Mouse (Mus musculus) neural tube, embryonic 10.5 days (tissue): ENCODE results near the gene Ly9.
A peak's percentile ranks its signal among the peaks of the same experiment; 100 is the strongest.

Experiments
- DNase-seq: peaks from one replicate; pipeline ENCODE4 v3.0.0-alpha.2; 2017; ENCODE audit warnings: low spot score; ENCODE audit errors: extremely low spot score

The Ly9 gene

DNA sequence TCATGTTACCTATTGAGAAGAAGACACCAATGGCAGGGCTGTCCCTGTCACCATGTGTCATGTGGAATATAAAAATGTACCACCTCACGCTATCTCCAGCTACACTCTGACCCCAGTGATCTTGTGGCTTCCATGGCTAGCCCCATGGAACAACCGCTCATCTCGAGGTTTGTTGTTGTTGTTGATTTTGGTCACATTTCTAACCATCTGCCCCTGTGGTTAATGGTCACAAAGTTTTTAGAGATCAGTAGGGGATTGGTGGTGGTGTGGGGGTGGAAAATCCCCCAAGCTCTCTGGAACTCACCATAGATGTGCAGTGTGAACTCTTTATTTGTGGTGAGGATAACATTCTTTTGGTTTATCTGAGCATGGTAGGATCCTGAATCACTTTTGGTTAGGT lies 2.5 kb downstream of the Ly9 start:
- DNase-seq = no peak

DNA sequence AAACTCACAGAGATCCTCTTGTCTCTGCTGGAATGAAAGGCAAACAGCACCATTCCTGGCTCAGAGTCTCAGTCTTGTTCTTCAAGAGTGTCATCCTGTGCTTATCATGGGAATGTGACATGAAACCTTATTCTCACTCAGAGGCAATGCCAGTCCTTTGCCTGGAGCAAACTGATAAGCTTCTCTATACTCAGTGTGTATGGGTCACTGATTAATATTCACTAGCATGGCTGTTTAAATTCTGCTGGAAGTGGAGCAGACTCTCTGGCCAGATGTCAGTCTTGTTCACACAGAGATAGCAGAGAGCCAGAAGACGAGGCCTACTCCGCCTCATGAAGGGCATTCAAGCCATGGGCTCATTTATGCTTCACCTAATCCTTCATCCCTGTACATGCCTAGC lies 22.6 kb downstream of the Ly9 start:
- DNase-seq = no peak

DNA sequence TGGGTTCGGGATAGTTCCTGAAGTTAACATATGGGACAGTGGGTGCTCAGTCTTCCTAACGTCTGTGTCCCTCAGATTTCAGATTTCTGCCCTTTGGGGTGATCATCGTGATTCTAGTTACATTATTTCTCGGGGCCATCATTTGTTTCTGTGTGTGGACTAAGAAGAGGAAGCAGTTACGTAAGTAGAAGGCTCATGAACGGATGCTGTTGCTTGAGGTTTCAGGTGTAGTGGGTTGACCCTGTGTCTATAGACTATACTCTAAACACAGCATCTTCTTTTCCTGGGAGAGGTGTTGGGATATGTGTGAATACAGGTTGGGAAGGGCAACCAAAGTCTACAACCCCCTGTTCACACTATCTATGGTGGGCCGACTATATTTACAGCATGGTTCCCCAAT lies 30.0 kb downstream of the Ly9 start:
- DNase-seq = no peak

DNA sequence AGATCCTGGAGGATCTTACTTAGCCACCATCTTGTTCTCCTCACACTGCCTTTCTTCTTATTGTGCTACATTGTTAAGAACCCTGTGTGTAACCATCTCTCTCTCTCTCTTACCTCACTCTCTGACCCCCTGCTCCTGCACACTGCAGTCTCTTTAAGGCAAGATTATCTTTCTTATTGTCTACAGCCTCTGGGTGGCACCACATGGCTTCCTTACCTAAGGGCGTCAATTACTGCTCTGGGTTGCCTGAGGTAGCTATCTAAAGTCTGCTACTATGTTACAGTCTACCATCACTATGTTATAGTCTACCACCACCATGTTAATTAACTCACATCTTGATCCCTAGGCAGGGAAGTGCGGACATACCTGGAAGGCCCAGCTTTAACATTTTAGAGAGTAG lies 38.8 kb downstream of the Ly9 start:
- no peak for DNase-seq

DNA sequence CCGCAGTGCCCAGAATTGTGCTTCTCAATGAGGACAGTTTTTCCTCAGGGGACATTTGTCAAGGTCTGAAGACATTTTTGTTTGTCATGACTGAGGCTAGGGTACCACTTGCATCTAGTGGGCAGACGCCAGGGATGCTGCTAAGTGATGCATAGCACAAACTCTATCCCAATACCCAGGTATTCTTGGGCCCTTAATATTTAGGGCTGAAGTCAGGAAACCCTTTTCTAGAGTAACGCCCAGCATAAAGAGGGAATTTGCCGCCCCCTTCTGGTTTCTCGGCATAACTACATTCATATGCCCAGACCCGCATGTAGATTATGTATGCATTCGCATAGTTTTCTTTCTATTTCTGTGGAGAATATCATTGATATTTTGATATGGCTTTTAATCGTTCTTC lies 40.4 kb downstream of the Ly9 start:
- DNase-seq = peak; percentile 31

DNA sequence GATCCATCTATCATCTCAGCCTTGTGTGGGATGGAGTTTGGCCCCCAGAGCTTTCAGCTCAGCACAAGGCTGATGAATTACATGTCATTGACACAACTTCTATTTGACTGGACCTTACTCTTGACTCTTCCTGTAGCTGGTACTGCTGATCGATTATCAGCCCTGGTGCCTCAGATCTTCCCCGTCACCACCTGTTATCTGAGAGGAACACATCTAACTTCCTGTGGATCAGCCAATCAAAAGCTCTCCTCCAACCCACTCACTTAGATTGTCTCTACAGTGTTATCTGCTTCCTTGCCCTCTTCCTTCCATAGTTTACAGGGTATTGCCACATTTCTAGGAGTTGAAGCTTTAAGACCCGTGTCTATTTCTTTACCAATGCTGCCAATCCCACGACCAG lies 41.3 kb downstream of the Ly9 start:
- DNase-seq = no peak

DNA sequence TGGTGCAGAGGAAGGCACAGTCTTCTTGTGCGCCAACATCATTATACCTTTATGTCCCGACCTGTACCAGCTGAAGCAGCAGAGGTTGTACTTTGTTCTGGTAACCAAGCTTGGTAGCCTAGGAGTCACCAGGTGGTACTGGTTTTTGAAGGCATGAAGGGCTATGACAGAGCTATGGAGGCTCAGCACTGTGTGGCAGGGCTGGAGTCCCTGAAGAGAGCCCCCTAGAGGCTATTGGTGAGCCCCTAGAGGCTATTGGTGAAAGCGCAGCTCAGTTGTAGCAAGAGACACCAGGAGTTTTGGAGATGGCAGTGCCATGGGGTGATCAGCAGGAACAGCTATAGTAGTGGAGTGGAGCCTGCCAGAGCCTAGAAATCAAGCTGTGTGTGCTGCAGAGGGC lies 43.0 kb downstream of the Ly9 start:
- DNase-seq = peak; percentile 36

DNA sequence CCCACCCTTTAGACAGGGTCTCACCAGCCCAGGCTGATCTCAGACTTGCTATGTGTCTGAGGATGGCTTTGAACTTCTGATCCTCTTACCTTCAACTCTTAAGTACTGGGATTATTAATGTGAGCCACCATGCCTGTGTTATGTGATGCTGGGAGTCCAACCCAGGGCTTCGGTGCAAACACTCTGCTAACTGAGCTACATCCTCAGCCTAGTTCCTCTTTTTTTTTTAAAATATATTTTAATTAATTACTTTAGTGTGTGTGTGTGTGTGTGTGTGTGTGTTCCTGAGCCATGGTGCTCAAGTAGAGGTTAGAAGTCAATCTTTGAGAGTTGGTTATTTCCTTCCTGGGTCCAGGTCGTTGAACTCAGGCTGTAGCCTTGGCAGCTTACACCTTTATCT lies 44.2 kb downstream of the Ly9 start:
- no peak for DNase-seq

DNA sequence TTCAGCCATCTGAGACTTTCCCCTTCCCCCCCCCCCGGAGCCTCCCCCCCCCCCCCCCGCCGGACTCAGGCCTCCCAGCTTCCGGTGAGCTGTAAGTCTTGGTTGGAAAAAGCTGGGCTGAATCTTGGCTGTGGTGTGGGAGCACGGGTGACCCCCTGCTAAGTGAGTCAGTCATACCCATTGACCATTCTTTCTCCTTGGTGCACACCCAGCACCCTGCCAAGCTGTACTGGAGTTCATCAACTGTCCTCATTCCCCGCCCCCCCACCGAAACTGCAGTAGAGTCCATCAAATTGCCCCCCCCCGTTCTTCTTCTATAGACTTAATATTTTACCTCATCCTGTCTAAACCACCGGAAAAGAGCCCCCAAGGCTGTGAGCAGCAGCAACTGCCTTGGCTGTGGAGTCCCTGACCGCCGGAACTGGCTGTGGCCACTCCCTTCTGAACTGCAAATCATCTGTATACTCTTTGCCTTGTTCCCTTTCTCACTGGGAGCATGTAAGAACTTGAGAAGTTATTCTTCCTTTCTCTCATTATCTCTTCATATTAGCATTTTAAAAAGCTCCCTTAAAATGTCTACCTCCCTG lies 45.5 kb downstream of the Ly9 start:
- no peak for DNase-seq

DNA sequence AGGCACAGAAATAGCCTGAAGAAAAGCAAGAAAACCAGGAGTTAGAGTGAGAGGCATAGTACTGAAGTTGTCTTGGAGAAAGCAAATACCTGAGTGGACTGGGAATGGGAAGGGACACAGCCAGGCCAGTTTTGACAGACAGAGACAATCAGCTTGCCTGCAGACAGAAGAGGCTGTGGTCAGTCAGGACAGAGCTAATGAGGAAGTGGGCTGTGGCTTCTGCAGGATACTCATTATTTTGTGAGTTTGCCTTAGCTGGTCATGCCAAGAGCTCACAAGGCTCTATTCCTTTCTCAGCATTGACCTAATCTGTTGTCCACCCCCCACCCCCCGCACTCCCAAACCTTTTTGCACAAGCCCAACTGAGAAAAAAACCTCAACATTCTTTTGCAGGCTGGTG lies 46.0 kb downstream of the Ly9 start:
- DNase-seq = no peak

DNA sequence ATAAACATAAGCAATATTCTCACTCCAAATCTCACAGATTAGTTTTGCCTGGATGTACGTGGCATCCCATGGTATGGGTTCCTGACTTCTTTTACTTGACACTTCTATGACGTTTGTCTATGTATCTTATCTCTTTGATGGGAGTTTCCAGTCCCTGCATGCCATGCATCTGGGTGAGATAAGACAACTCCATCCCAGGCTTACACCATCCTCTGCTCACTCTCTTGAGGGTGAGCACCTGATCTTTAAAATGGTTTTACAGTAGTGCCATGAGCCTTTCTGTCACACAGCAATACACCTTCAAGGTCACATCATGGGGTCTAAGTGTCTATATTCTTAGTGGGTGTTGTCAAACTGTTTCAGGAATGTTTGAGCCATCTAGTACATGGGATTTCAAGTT lies 46.9 kb downstream of the Ly9 start:
- no peak for DNase-seq

DNA sequence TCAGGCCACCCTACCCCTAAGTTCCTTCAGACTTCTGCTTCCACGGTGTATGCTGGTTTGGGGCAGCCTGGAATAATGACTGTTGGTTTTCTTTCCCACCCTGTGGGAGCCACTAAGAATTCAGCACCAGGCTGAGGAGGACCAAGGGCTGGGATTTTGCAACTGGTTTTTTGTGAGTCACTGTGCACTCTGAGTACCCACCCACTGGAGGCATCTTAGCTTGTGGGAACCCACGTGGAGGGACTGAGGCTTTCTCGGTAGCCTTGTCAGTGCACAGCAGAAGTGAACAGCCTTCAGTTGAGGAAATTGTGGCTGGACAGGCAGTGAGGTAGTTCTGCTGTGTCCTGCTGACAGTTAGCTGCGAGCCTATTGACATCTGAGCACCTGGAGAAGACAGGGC lies 48.3 kb downstream of the Ly9 start, which contains the start of gene Cd244a:
Cd244a (plus strand) TSS at position 296 of the 400 bp plus-strand sequence.
- DNase-seq = no peak

DNA sequence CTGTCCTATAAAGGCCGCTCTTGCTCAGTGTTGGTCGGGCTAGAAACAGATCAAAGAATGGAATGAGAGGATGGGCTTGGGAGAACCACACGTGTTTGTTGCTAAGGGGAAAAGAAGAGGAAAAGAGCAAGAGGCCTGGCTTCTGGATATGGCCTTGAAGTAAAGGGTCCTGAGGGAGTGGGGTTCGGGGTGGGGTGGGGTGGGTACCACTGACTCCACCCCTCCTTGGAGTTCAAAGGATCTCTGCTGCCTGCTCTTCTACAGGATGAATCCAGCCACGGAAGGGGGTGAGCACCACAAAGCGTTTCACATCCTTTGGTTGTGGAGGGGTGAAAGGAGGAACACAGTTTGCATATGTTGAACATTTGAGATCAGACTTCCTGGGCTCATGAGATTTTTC lies 48.8 kb downstream of the Ly9 start:
- no peak for DNase-seq

DNA sequence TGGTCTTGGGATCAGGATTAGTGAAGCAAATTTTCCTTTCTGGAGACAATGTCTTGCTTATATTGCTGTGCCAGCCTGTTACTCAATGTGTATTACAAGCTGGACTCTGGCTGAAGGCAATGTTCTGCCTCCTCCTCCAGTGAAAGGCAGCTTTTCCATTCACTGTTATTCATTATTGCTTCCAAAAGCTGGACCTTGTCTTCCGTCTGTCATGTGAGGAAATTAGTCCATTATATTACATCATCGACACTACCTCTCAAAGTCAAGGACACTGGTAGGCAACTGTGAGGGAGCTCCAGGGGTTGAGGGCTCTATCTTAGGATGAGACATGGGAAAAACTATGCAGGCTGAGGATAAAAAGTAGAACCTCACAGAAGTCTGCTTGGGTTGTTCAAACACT lies 50.8 kb downstream of the Ly9 start:
- no peak for DNase-seq

DNA sequence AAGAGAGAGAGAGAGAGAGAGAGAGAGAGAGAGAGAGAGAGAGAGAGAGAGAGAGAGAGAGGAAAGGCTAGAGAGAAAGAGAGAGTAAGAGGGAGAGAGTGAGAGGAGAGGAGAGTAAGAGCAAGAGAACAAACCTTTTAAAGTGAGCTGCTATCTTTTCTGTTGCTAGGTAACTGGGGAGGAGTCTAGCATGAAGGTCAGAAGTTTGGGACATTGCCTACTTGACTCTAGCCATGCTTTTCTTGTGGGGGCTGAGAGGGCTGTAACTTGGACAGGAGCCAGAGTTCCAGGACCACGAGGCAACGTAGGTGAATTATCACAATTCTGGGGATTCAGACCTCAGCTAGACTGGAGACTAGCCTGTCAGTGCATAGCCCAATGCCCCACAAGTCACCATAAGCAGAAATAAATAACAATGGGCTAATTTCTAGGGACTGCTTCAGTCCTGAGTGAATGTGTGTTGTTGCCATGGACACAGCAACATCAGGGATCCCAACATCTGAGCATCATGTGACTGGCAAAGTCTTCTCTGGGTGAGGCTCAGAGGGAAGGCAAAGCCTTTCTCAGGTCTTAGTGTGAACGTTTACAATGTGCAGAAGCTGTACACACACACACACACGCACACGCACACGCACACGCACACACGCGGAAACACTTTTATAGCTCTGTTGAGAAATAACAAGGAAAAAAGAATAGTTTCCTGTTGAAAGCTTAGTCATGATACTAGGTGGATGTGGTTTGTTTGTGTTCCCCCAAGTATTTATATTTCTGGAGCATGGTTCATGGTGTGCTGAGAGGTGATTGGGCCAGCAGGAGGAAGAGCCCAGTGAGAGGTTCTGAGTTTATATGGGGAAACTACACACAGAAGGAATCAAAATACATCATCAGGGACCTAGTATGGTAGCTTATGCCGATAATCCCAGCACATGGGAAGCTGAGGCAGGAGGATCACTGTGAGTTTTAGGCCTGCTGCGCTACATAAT lies 53.6 kb downstream of the Ly9 start:
- no peak for DNase-seq

DNA sequence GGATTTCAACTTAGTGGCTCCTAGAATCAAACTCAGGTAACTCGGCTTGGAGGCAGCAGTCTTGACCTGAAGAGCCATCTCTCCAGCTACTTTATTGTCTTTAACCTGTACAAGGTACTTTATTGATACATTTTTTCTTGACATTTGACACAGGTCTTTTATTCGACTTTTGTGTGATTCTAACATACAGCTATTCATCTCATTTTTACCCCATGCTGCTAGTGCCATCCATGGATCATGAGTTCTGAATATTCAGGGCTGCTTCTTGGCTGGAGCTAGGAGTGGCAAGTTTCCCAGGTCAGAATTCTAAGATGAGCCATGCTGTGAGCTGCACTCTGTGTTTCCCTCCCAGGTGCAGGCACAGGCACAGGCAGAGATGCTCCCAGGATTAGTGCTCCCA lies 55.0 kb downstream of the Ly9 start:
- no peak for DNase-seq

DNA sequence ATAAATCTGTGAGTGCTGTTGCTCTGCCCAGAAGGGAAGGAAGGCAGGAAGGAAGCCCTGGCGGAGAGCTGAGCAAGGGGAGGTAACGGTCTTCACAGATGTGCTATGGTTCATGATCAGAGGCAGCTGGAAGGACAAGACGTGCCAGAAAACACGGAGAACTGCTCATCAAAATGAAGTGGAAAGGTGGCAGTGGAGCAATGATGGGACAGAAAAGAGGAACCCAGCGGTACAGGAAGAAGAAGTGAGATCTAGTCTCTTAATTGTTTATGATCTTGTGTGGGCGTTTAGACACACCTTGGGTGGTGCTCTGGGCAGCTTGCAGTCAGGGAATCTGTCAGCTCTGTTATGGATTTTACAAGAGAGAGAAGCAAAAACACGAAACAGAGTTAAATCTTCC lies 55.9 kb downstream of the Ly9 start:
- no peak for DNase-seq

DNA sequence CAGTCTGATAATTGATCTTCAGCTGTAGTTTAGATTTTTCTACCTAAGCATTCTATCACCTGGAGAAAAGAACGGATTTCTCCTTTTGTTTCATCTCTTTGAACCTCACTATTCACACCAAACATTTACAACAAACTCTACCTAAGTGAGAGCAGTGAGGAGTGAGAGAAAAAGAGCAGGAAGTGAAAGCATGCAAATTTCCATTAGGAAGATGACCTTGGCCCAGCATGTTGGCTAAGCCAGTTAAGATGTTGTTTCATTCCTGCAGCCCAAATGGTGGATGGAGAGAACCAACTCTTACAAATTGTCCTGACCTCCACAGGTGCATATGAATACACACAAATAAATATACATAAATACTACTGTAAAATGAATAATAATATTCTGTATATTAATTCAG lies 66.5 kb downstream of the Ly9 start:
- no peak for DNase-seq
